Mouse (Mus musculus) spleen, adult 2 months (tissue): ENCODE measurements around the gene Tpcn1.

Experiments
- CTCF ChIP-seq: fragments of 200-500 bp; IDR thresholded peaks from 2 replicates; pipeline ENCODE4 v1.5.1; 2011; ENCODE audit warnings: mild to moderate bottlenecking, inconsistent platforms; ENCODE audit not compliant: insufficient read depth, insufficient read length, insufficient replicate concordance; ENCODE audit errors: extremely low read depth
- POLR2A ChIP-seq: fragments of 200-500 bp; IDR thresholded peaks from 2 replicates; pipeline ENCODE4 v1.6.1; 2011; ENCODE audit warnings: low read depth, low read length, inconsistent platforms

GRCm38 (mm10) chr5:120634131-120634530 lies 45.7 kb upstream of the Tpcn1 start, which contains the start of gene Cfap73:
- TF ChIP-seq POLR2A (no peak), CTCF (no peak)
